Mouse (Mus musculus): ENCODE data around the gene Dhdh. TPM values are rescaled to one million over a fixed set of nuclear protein-coding genes. Genes with fewer than 3 reads are reported as not detected.
"Not testable (repeated sequence)": the region's sequence is repeated elsewhere in the genome, so short reads cannot be mapped to it uniquely, and the experiment has no call there.

The Dhdh gene
- total RNA-seq, 2 experiments from 2014 or later: 3.5 to 4.7 TPM

DNA sequence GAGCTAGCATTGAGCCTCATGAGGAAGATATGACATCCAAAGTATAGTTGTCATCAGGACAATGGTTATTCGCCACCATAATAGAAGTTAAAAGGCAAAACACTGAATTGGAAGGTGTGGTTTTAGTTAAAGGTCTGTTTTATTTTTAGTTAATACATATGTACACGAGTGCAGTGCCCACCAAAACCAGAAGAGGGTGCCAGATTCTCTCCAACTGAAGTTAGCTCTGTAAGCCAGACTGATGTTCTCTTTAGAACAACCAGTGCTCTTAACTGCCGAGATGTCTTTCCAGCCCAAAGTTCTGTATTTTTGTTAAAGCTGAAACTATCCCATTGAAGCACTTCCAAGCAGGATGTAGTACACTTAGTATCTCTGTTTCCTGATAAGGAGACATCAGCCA, 17.7 kb downstream of the Dhdh start:
- DNase-seq: peak; percentile 81

DNA sequence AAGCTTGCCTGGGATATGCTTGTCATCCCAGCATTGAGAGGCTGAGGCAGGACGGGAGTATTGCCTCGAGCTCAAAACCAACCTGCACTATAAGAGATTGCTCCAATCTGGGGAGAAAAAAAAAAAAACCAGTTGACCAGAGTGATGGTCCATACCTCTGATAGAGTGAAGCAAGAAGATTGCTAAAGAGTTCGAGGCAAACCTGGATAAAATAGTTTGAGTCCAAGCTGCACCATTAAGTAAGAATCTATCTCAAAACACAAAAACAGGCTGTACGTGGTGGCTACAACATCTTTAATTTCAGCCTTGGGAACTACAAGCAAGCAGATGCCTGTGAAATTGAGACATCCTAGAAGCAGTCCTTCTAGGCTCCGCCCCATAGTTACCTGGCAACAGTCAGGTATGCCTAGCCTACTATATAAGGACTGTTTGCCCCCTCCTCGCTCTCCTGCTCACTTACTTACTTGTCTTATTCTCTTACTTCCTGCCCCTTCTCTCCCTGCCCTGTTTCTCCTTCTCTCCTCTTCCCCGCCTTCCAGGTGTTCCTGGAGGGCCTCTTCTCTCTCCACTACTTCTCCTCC, 21.4 kb downstream of the Dhdh start:
- no peak for DNase-seq

DNA sequence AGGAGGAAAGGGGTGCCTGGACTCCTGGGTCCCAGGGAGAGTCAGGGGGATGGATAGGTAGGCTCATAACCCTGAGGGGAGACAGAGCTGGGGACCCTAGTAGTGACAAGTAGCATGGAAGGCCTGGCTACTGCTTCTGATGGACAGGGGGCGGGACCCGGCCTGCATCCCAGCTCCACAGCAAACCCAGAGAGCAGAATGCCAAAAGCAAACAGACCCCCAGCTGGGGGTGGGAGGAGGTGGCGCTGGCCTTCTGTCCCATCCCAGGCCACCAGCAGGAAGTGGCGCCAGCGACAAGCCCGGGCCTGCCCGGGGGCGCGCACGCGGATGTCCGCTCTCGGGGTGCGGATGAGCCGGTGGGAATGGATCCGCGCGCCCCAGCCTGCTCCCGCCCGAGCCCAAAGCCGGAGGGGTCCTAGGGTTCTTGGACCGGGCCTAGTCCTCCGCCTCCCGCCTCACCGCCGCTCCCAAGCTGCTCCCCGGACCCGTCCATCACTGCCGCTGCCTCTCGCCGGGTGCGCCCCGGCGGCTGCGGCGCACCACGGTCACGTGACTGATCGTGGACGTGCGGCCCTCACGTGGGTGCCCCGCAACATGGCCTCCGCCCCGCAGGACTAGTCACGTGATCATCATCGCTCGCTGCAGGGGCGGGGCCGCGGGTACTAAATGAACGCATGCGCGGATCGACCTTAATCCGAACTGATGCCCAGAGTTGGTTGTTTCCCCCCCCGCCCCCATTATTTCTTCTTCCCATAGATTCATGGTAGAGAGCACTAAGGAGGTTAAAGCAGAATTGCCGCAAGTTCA, 22.1 kb downstream of the Dhdh start, which contains the start of gene Bax:
Gene Bax, minus strand, starts transcription at position 616 of the 807 bp plus-strand sequence.
- peak; percentile 96 for DNase-seq

DNA sequence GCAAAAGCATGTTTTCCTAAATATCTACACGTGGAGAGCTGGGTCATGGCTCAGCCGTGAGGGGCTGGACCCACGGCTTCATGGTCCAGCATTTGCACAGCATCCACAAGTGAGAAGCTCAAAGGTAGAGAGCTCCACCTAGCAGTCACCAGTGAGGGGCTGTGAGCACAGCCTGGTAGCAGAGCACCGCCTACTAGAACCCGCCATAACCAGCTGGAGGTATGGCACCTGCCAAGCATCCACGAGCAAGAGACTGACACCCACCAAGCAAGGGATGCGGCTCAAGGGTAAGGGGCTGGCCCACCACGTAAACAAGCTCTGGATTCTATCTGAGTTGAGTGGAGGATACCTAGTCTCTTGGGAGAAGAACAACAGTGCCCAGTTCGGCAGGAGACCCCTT, 23.1 kb downstream of the Dhdh start:
- DNase-seq: no peak

- DNase-seq: no peak
Measured at GRCm38 (mm10) chr7:45465112-45465511, 23.5 kb downstream of the Dhdh start.

DNA sequence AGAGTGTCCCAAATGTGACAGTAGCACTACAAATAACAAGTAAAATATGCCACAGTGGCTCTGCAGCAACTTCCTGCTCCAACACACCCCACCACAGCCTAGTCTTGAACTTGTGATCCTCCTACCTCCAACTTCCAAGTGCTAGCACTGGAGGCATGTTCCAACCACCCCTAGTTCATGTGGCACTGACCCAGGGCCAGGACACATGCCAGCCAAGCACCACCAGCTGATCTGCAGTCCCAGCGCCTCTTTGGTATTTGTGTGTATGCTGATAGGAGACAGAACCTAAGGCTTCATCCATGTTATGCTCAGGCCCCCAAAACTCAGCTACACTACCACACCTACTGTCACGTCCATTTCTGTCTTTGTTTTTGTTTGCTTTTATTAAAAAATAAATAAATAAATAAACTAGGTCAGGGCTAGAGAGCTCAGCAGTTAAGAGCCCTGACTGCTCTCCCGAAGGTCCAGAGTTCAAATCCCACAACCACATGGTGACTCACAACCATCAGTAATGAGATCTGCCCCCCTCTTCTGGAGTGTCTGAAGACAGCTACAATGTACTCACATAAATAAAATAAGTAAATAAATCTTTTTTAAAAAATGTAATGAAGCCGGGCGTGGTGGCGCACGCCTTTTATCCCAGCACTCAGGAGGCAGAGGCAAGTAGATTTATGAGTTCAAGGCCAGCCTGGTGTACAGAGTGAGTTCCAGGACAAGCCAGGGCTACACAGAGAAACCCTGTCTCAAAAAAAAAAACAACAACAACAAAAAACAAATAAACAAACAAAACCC, 24.4 kb downstream of the Dhdh start:
- DNase-seq: no peak

DNA sequence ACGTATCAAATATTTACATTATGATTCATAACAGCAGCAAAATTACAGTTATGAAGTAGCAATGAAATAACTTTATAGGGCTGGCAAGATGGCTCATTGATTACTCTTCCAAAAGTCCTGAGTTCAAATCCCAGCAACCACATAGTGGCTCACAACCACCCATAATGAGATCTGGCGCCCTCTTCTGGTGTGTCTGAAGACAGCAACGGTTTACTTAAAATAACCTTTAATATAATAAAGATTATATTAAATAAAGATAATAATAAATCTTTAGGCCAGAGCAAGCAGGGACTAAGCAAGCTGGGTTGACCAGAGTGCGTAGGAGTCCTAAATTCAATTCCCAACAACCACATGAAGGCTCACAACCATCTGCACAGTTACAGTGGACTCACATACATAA, 25.7 kb downstream of the Dhdh start:
- DNase-seq: not testable (repeated sequence)

DNA sequence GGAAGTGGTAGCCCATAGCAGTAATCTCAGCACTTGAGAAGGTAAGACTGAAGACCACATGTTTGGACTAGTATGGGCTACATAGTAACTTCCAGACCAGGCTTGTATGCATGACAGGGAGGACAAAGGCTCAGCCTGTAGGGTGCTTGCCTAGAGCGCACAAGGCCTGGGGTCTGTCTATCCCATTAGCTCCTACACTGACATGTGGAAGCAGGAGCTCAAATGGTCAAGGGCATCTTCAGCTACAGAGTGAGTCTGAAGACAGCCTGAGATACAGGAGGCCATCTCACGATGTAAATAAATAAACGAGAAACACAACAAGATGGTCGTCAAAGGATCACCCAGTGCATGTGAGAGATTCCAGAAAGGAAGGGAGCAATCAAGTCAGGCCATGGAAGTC, 26.3 kb downstream of the Dhdh start:
- DNase-seq: no peak

- no peak for DNase-seq
Measured at GRCm38 (mm10) chr7:45461781-45462180, 26.8 kb downstream of the Dhdh start.

GRCm38 (mm10) chr7:45461326-45461725, 27.3 kb downstream of the Dhdh start:
- DNase-seq: no peak

GRCm38 (mm10) chr7:45460860-45461314, 27.7 kb downstream of the Dhdh start:
- peak; percentile 75 for DNase-seq

DNA sequence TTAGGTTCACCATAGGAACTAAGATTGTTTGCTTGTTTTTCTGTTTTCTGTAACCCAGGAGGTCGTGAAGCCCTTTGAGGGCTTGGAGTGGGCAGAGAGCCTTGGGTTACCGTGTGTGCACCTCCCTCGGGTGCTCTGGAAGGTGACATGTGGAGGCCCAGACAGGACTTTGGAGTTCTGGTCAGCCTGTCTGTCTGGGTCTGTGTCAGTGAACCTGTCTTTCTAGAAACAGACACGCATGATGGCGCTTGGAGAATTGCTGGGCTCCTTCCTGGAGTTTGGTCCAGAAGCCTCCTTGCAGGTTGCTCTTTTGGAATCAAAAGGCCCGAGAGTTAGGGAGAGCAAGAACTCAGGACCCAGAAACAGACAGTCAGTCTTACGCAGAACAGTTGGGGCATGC, 28.2 kb downstream of the Dhdh start:
- DNase-seq: no peak

- peak; percentile 97 for DNase-seq
Measured at GRCm38 (mm10) chr7:45459564-45460140, 29.0 kb downstream of the Dhdh start, which contains the start of gene Ftl1. TSS of gene Ftl1 (minus strand) at chr7:45459884.

DNA sequence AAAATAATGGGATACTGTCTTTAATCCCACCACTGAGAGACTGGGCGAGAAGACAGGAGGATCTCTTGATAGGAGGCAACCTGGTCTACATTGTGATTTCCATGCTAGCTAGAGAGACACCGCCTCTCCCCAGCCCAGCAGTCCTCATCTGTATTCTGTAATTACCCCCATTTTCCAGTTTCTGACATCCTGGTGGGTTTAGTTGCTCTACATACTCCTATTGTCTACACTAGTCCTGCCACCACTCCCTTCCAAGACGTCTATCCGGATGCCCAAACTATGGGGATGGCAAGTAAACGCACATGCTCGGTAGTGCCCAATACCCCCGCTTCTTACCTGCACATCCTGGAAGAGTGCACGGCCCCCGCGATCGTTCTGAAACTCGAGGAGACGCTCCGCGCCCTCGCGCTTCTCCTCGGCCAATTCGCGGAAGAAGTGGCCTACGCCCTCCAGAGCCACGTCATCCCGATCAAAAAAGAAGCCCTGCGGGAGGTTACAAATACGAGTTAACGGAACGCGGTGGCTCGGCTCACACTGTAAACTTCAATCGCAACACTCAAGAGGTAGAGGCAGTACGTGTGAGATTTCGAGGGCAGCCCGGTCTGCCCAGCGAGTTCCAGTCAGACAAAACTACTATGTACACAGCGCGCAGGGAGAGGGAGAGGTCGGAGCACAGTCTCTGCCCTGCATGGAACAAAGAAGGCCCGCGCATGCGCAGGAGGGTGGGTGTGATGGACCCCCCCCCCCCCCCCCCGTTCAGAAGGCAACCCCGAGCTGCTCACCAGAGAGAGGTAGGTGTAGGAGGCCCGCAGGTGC, 29.6 kb downstream of the Dhdh start:
- DNase-seq: peak; percentile 90

DNA sequence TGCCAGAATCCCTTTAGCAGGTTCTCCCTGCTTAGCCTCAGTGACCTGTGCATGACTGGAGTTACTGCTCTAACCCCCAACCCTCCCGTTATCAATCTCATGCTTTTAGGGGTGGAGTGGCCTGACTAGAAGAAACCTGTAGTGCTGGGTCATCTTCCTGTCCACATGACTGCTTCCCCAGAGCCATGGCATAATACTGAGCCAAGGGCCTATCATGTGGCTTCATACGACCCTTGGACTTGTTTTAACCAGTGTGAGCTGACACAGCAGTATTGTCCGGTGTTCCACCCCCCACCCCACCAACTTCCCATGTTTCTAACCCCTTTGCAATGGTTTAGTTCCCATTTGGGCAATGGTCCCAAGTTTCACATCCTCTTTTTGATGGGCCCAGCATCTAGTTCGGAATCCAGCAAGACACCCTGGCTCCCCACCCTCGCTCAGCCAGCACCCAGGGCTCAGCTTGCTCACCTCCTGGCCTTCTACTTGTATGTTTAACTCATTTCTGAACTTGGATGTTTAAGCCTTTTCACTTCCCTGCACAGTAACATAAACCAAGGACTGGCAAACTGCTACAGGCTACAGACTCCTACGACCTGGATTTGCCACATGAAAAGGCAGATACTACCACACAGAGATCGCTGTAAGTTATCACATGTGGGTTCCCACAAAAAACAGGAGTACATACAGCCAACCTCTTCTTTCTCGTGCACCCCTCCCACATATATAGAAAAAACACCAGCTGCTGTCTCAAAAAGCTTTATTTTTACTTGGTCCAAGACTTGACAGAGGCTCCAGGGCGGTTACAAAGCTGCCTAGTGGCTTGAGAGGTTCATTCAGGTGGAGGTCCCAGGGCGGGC, 31.2 kb downstream of the Dhdh start:
- no peak for DNase-seq

GRCm38 (mm10) chr7:45456721-45457203, 31.8 kb downstream of the Dhdh start:
- DNase-seq: no peak

DNA sequence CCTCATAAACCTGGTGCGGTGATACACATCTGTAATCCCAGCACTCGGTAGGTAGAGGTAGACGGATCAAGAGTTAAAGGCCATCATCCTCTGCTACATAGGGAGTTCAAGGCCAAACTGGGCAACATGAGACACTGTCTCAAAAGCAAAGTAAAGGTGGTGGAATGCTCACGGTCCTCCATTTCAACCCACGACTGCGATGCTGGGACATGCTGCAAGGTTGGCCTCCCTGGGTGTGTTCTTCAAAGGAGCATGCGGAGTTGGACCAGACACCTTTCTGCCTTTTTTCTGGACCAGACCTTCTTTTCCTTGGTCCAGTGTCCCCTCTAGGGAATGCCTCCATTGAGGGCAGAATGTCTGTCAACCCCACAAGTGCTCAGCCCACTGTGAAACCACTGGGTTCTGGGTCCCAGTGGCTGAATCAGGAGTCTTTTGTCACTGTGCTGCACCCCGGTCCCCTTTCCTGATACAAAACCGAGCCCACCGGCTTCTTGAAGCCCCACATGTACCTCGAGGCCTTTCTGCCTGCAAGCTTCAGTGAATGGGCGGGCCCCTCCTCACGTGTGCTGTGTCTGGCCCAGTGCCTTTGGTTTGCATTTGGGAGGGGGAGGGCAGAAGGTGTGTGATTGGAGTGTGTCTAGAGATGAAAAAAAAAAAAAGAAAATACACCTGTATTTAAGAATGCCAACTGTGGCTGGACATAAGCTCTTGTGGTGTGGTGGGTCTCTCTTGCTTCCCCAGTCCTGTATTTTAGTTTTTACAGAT, 32.5 kb downstream of the Dhdh start:
- DNase-seq: no peak

DNA sequence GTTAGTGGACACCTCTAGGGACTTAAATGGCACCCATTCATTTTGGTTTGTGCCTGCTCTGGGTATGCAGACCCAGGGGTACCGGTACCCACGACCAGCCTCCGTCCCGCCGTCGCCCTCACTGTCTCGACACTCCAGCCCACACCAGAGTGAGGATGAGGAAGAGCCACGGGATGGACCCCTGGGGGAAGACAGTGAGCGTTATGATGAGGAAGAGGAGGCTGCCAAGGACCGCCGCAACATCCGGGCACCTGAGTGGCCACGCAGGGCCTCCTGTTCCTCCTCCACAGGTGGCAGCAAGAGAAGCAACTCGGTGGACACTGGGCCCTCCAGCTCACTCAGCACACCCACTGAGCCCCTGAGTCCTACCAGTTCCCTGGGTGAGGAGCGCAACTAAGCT, 33.6 kb downstream of the Dhdh start:
- no peak for DNase-seq

GRCm38 (mm10) chr7:45451344-45451982, 37.1 kb downstream of the Dhdh start:
- peak; percentile 90 for DNase-seq
